Mouse (Mus musculus) gastrocnemius, adult 8-10 months (tissue): Measurements from ENCODE around the gene Prkaa1. TPM values are rescaled to one million over a fixed set of nuclear protein-coding genes. Genes with fewer than 3 reads are reported as not detected.

Experiments
- total RNA-seq, 4 experiments: library from RNA; stranded (reverse); gene quantifications; 2 replicates each; pipeline ENCODE4 v1.2.4; 2022

The Prkaa1 gene
- total RNA-seq, 4 experiments from 2014 or later, result 9.1 to 11.9 (median 9.6) TPM

Other genes starting within 250 kb of the Prkaa1 start
- not detected for gene Mroh2b, start 245.1 kb upstream of the Prkaa1 start, total RNA-seq
- 1 to 10 TPM in 2 of 4 experiments, under 1 TPM in 2; 0.29 to 4.9 (median 1.4) TPM for gene C7, start 80.1 kb upstream of the Prkaa1 start, total RNA-seq
- gene Card6, start 35.3 kb upstream of the Prkaa1 start, total RNA-seq, result 1 to 10 TPM; 1.9 to 3.3 (median 2.4) TPM
- gene Rpl37, start 27.2 kb upstream of the Prkaa1 start, total RNA-seq, result 100 to 1,000 TPM; 169 to 214 (median 203) TPM
- gene Ttc33, start 41.7 kb downstream of the Prkaa1 start, total RNA-seq, result 10 to 100 TPM; 63.1 to 73.6 (median 71.3) TPM
- 1 to 10 TPM in 3 of 4 experiments, under 1 TPM in 1; 0.63 to 1.2 (median 1.1) TPM for gene Ptger4, start 100.3 kb downstream of the Prkaa1 start, total RNA-seq